Mouse (Mus musculus) adrenal gland, postnatal 10 days (tissue): ENCODE results near the gene Stat5b. TPM values are rescaled to one million over a fixed set of nuclear protein-coding genes. Genes with fewer than 3 reads are reported as not detected.
A peak's percentile ranks its signal among the peaks of the same experiment; 100 is the strongest.

Source experiments
- DNase-seq: peaks from one replicate; pipeline ENCODE4 v3.0.0; 2021; ENCODE audit warnings: mixed read lengths
- total RNA-seq, 2 experiments: library from RNA; stranded (reverse); gene quantifications; 2 replicates each; pipeline ENCODE4 v1.2.3; 2021

Gene Stat5b
- total RNA-seq, 2 experiments from 2014 or later, result 60.7 to 72.7 TPM

DNA sequence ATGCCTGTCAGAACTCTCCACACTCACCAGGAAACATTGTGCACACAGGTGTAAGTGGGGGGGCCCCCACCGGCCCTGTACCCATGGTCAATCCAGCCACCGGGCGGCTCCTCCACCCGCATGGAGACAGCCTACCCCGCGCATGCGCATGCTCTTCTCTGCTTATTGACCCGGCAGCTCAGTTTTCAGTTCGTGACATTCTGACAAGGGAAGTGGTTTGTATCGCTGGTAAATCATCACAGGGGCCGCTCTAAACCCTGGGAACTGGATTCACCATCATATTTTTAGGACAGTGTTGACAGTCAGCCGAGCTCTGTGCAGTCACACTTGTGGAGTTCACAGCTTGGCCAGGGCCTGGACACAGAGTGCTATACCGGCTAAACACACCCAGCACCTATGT lies 36.0 kb downstream of the Stat5b start:
- peak; percentile 73 for DNase-seq

DNA sequence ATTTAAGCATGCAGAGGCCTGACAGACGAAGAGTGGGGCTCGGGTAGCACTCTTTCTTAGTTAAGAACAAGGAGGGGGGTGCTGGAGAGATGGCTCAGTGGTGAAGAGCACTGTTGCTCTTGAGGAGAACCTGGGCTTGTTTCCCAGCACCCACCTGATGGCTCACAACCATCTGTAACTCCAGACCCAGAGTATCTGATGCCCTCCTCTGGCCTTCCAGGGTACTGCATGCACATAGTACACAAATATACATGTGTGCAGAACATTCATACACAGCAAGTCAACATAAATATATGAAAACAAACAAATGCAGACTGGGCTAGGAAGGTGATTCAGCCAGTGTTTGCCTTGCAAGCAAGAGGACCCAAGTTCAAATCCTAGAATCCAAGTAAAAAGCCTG lies 39.4 kb downstream of the Stat5b start:
- DNase-seq, result no peak

DNA sequence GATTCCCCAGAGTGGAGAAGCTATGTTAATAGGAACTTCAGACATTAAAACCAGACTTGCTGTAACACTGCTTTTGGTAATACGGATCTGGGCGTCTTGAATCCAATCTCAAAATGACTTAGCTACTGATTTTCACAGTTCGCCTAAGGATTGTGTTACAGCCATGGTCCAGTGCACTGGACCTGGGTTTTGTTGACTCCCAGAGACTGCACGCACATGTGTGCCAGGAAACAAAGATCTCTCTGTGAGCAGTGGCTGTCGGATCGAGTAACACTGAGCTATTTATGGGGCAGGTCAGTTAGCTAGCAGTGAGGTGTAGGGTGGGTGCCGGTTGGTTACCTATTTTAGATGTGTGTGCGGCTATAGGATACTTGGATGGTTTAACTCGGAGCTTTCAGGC lies 40.0 kb downstream of the Stat5b start:
- no peak for DNase-seq

DNA sequence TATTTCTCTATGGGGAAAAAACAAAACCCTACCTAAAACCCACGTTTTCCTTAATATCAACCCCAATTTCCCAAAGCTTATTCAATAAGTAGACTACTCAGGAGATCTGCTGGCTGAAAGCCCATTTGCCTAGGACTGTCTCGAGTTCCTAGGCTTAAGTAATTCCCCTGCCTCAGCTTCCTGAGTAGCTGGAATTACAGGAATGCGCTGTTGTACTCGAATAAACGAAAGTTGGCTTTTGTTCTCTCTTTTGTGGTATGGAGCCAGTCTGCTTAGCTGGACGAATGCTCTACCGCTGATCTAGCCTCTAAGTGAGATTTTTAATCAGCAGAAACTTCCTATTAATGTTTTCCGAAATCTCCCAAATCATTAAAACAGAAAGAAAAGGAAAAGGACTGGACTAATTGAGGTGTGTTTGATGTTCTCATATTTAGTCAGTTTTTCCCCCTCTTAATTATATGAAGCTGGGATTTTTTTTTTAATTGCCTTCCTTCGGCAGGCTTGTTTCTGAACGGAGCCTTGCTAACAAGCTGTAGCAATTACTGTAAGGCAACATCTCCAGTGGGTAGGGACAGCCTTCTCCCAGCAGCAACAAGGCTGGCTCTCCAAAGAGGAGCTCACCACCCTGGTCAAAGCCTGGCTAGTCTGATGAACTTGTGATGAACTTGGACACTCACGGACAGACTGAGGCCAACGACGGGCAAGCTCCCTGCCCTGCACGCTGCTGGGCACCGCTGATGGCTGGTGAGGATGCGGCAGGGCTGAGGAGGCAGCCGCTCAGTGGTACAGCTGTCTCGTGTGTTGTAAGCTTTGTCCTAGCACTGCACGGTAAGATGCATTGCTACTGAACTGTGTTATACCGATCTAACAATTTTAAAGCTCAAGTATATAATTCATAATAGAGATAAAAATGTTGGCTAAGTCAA lies 43.9 kb downstream of the Stat5b start:
- no peak for DNase-seq

DNA sequence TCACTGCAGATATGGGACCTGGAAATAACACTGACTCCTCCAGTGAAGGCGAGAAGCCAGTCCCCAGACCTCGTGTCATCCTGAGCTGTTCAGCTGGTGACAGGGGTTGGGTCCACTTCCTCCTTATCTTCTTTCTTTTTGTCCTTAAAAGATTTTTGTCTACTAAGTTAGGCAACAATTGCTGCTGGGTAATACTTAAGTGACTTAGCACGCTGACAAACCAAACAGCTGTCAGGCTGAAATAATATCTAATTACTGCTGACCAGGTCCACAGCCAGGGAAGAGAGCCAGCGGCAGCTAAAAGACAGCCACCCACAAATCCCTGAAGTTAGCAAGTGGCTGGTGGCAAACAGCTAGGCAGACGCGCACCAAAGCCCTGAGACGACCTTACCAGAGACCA lies 45.0 kb downstream of the Stat5b start:
- no peak for DNase-seq

DNA sequence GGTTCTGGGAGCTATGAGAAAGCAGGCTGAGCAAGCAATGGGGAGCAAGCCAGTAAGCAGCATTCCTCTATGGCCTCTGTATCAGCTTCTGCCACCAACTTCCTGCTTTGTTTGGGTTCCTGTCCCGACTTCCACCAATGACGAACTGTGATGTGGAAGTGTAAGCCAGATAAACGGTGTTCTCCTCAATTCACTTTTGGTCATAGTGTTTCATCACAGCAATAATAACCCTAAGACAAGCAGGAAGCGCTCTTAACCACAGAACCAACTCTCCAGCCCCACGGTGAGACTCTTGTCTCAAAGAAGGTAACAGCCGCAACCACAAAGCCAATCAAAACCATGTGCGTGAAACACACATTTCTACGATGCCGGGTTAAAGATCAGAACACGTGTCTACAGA lies 46.1 kb downstream of the Stat5b start:
- no peak for DNase-seq

DNA sequence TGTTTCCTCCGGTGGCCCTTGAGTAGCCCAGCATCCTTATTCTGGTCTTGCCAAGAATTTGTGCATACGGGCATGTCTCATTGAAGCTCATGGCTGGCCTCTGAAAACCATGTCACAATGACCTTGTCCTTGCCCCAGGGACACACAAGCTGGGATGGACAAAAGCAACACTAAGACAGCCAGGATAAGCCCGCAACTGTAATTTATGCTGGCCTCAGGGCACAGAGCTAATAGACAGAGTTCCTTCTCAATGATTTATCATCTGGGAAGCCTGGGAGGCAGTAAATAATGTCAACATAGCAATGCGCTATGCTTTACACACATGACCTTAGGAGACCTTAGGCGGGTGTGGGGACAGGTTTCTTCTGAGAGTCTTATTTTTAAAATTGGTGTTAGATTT lies 51.1 kb downstream of the Stat5b start:
- peak; percentile 64 for DNase-seq

DNA sequence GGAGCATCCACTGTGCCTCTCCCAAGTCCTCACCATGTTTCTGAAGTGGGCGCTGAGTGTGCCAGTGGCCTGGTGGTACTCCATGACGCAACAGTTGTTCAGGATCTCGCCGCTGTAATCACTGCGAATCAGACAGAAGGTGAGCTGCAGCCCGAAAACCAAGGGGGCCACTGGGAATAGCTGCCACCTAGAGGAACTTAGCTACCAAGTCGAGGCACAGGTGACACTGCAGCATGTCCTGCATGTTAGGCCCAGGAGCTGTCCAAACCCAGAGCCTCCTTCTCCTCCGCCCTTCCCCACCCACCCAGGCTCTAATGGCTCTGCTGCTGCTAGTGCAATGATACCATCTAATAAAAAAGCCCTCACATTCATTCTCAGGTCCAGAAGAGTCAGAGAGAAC lies 53.9 kb downstream of the Stat5b start:
- DNase-seq, result no peak

DNA sequence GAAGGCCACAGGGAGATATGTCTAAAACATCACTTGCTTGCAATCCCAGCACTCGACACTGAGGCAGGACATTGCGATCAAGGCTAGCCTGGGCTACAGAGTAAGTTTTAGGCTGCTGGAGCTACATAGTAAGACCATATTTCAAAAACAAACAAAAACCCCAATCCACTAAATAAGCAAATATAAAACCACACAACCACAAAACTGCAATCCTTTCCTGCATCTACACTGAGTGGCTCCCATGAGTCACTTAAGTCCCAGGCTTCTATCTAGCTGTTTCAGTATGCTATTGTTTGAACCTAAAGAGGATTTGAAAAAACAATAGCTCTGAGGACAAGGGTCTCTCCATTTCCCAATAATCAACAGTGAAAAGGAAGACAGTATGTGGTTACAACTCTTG lies 55.1 kb downstream of the Stat5b start:
- no peak for DNase-seq

DNA sequence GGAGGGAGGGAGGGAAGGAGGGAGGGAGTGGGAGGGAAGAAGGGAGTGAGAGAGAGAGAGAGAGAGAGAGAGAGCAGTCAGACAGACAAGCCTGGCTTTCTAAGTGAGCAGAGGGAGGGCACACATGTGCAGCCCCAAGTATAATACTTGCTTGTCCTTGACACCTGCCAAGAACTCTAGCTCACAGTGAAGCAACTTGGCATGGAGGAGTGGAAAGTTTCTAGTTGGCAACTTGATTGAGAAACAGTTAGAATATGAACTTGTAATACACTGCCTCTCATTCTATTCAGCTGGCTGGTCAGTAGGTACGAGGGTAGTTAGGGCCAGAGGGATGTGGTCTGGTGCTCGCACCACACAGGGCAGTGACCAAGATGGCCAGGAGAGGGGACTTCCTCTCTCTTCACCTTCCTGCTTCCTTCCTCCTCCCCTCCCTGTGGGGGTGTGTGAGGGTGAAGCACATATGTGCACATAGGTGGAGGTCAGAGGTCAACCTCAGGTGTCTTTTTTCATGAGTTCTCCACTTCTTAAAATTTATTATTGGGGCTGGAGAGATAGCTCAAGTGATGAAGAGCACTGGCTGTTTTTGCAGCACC lies 59.0 kb downstream of the Stat5b start:
- peak; percentile 80 for DNase-seq

DNA sequence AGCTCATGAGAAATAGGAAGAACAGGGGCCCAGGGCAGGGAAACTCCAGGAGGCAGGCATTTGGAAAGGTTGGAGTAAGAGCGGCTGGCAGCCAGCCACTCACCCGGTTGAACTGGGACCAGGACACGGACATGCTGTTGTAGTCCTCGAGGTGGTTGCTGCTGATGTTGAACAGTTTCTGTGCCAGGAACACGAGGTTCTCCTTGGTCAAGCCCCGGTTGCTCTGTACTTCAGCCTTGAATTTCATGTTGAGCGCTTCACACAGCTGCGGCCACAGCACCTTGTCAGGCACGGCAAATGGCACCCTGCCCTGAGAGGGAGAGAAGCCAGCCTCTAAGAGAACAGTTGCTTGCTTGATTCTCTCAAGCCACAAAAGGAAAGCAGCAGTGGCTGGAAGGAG lies 59.9 kb downstream of the Stat5b start:
- peak; percentile 81 for DNase-seq

DNA sequence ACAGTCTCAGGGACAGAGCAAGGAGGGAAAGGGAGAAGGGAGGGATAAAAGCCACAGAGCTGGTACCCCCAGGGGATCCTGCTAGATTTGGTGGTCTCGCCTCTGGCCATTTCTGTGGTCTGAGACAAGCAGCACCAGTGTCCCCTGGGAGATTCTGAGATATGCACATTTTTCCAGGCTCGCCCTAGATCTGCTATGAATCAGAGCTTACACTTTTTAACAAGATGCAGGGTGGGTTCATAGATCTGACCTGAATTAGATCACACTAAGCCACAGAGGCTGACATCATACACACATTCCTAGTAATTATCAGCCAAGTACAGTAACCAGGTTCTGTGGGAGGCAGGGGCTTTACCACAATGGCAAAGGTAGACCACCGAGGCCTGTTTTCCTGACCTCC lies 60.8 kb downstream of the Stat5b start:
- no peak for DNase-seq

DNA sequence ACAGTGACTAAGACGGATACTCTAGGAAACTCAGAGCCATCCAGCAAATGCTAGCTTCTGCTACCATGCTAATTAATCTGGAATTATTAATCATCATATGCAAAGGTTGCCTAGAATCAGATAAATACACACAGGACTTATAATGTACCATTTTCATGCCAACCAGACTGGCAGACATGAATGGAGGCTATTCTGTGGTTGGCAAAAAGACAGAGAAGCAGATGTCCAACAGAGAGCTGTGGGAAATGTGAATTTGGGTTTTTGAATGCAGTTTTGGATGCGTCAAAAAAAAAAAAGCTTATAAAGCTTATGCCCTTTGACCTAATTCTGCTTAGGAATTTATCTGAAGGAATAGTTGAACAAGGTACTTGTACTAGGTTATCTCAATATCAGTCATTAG lies 64.8 kb downstream of the Stat5b start:
- DNase-seq, result no peak

DNA sequence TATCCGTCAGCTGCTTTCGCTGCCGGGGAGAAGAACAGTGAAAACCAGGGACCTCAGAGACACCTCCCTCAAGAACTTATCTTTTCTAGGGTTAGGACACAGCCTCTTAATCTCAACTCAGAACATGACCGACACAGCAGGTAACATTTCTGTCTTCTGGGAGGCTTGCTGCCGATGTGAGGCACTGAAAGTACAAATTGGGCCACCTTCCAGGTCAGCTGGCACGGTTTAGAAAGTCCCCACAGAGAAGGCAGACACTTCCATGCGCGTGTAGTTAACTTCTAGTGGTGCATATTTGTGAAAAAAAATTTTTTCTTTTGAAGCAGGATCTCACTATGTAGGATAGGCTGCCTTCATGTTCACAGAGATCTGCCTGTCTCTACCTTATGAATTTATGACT lies 66.2 kb downstream of the Stat5b start:
- DNase-seq, result peak; percentile 54

DNA sequence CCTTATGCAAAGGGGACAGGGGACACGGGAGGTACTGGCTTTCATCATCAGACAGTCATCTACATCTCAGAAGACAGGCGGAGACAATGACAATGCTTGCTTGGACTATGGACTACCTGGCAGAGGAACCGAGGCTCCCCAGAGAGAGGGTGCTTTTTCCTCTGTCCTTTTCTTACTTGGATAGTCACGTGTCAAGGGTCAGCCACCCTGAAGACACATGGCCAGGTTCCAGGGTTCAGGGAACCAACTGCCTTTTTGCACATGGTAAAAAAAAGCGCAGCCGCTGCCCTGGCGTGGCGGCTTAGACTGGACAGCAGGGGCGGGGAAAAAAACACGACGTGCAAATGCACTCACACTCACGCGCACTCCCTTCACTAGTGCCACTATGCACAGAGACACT lies 68.0 kb downstream of the Stat5b start:
- no peak for DNase-seq

DNA sequence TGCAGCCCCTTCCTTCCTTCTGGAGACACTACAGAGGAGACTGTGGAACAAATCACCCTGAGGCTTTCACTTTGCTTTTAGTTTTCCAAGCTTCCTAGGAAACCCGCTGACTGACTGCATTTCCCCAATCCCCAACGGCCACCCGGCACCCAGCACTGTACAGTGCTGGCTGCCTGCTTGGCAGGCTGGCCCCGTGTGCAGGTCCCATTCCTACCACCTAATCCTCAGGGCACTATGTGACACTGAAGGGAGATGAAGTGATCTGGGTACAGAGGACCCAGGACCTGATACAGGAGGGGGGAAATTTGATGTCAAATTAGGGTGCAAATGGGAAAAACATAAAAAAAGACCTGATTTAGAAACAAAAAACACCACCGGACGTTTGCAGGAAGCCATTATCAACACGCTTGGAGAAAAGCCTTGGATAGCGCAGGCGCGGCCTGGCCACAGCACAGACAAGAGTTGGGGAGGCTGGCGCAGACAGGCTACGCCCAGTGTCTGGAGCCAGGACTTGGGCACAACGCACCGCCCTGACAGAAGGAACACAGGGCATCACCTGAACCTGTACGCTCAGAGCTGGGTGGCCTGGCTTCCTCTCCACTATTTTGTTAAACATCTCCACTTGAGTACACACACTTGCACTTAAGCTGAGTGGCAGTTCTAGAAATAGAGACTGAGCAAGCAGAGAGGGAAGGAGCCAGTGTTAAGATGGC lies 68.6 kb downstream of the Stat5b start:
- DNase-seq, result no peak

DNA sequence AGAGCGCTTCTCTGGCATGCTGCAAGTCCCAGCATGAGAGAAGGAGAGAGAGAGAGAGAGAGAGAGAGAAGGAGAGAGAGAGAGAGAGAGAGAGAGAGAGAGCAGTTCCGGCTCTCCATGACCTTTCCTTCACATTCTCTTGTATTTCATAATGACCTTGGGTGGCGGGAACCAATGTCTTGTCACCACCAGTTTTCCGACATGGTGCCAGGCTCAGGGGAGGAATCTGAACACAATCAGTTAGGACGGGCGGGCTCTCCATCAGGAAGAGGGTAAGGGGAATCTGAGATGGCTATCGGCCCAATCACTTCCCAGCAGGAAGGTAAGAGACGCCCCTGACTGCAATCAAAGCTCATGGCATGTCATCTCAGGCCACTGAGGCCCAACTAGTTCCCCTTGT lies 70.3 kb downstream of the Stat5b start:
- peak; percentile 47 for DNase-seq

DNA sequence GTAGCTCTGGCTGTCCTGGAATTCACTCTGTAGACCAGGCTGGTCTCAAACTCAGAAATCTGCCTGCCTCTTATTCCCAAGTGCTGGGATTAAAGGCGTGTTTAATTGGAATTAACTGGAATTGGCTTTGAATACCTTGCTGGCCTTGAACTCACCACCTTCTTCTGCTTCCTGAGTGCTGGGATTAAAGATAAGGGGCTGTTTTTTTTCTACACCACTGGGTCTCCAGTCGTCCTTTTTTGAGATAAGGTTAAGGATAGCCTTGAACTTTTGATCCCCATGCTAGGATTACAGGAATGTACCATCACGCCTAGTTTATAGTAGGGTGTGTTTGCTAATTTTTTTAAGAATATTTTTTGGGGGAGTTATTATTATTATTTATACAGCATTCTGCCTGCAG lies 72.5 kb downstream of the Stat5b start:
- DNase-seq, result no peak

DNA sequence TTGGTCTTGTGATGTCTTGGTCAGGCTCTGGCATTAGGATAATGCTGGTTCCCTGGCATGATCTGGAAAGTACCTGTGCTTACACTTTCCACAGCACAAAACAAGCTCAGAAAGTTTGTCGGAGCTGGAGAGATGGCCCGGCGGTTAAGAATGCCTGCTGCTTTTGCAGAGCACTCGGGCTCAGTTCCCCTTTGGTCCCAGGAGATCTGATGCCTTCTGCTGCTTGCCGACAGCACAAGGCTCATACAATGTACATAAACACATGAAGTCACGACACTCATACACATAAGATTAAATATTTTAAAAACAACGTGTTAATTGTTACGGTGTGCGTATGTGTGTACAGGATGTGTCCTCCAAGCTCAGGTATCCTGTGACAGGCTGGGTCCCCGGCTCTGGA lies 74.6 kb downstream of the Stat5b start:
- DNase-seq, result no peak

DNA sequence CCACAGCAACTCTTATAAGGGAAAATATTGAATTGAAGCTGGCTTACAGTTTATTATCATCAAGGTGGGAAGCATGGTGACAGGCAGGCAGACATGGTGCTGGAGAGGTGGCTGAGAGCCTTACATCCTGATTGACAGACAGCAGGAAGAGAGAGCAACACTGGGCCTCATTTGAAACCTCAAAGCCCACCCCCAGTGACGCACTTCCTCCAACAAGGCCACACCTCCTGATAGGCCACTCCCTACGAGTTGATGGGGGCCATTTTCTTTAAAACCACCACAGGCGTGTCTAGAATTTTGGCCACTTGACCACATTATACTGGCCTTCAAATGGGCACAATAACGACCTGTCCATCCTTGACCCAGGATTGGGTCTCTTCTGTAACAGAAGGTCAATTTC lies 76.3 kb downstream of the Stat5b start:
- DNase-seq, result no peak

DNA sequence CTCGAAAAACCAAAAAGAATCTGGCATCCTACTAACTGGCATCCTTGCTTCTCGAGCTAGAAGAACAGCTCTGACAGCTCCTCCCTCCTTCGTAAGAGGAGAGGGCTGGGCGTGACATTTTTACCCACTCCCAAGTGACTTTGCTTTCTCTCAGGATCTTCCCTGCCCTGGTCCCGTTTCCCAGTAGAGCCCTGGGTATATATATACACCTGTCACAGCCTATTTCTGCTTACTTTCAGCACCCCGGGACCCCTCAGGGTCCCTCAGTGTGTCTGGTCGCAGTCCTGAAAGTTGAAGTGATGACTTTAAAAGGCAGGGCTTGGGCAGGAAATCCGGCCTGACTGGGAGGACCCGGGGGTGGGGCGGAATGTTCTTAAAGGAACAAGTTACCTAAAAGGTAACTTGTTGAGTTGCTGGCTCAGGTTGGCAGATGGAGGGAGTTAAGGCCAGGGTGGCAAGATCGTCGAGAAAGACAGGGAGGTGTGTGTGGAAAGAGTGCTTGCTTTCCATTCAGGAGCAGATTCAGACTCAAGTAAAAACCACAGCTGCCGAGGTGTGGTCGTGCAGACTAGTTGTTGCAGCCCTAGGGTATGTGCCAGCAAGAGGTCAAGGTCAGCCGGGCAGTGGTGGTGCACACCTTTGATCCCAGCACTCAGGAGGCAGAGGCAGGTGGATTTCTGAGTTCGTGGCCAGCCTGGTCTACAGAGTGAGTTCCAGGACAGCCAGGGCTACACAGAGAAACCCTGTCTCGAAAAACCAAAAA lies 79.7 kb downstream of the Stat5b start, which contains the start of gene Ghdc:
Gene Ghdc (minus strand): TSS at position 312 of the 763 bp plus-strand sequence.
- peak; percentile 93 for DNase-seq

DNA sequence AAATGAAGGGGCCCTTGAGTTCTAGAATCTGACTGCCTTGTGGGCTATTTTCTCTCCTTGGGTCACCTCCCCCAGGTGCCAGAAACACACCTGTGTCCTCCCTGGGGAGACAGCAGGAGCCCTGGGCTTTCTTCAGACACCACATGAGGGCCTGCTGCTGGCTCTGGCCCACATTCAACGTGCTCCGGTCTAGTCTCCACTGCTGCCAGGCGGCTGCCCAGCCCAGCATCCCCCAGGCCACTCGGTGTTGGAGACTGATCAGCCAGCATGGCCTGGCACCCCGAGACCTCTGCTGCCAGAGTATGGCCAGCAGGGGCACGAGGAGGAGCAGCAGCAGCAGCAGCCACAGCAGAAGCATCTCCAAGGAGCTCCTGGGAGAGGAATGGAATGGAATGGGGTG lies 80.5 kb downstream of the Stat5b start:
- no peak for DNase-seq
